30 mouse cellular contexts compared by ENCODE assay signal in genomic region chr2:144239318-144239717, GRCm38 (mm10). TPM values are rescaled to one million over a fixed set of nuclear protein-coding genes. Genes with fewer than 3 reads are reported as not detected.
DNase-seq lines count a peak whose midpoint lies in the region; ATAC-seq and TF ChIP-seq lines count a peak whose summit lies in the region.
"Had no signal": no experiment of that assay in that cellular context is flagged by ENCODE, and none has a peak within 500 bp of the region (broad histone marks: within the 10 kb centered on the region; RNA-seq: fewer than 3 reads in every experiment).

No protein-coding gene starts in this region.

- H3K79me2 ChIP-seq in heart, adult 2 months (replicated peaks; ENCODE audit: control insufficient read depth, insufficient read depth, low read length) = no peaks in the 10 kb centered on the region
- H3K79me2 ChIP-seq in CH12.LX (replicated peaks; ENCODE audit: control insufficient read depth, extremely low read depth, insufficient read depth, poor library complexity, severe bottlenecking) = no peaks in the 10 kb centered on the region

- no peak for TF ChIP-seq EP300 in heart, adult 2 months (IDR thresholded peaks at IDR 0.05; ENCODE audit: insufficient read depth, low read depth, low read length)
- TF ChIP-seq EP300 in CH12.LX (IDR thresholded peaks at IDR 0.05; ENCODE audit: low read length) = peak; percentile 85

- intact Hi-C loops in heart, adult 2 months (cut with DNase I) = no loop called here

- H3K4me1 ChIP-seq in heart, adult 2 months (ENCODE audit: control insufficient read depth, insufficient read depth, low read length) = peaks cover 2% of the 10 kb centered on the region
- H3K4me1 ChIP-seq in heart, embryonic 12.5 days (replicated peaks) = no peaks in the 10 kb centered on the region
- H3K4me1 ChIP-seq in CH12.LX (ENCODE audit: control insufficient read depth in 1 of 2, insufficient read depth in 2 of 2) = peaks cover 15 to 45% of the 10 kb centered on the region in 2 experiments
- H3K4me1 ChIP-seq in intestine, postnatal 0 days (replicated peaks; ENCODE audit: control insufficient read depth, insufficient read depth, low read length) = no peaks in the 10 kb centered on the region; the same call in 1 of the 2 replicates
- no peaks in the 10 kb centered on the region; the same call in 1 of the 2 replicates for H3K4me1 ChIP-seq in hindbrain, embryonic 14.5 days (replicated peaks; ENCODE audit: control insufficient read depth, insufficient read depth, low read length)
- H3K4me1 ChIP-seq: forebrain, embryonic 15.5 days; heart, embryonic 15.5 days had no signal

- TF ChIP-seq POLR2A in heart, adult 2 months (IDR thresholded peaks at IDR 0.05; ENCODE audit: insufficient read depth, low read depth, low read length) = no peak
- TF ChIP-seq POLR2A in CH12.LX (IDR thresholded peaks at IDR 0.05; ENCODE audit: low read depth, low read length) = no peak

- in situ Hi-C loops in CH12.LX (cut with MboI; ENCODE audit: low pct_ligation_motif_present, low pct_unique_long_range_greater_than_20kb, low sequenced_read_pairs) = no loop called here

- no peak for ATAC-seq in heart, embryonic 12.5 days (ENCODE audit: insufficient number of reproducible peaks, low FRiP score)
- ATAC-seq in intestine, postnatal 0 days = no peak
- no peak for ATAC-seq in hindbrain, embryonic 14.5 days (ENCODE audit: low FRiP score)
- ATAC-seq: activated CD4-positive, CD25-positive, alpha-beta regulatory T cell, adult 4 months; forebrain, embryonic 15.5 days; hindbrain, postnatal 0 days; inflammation-experienced regulatory T-cells, adult 6 months had no signal

- H3K9me3 ChIP-seq in heart, embryonic 12.5 days (replicated peaks) = peaks cover 2% of the 10 kb centered on the region; the same call in 1 of the 2 replicates
- H3K9me3 ChIP-seq in CH12.LX (replicated peaks; ENCODE audit: low read length) = peaks cover 7% of the 10 kb centered on the region
- 0 out of 2 replicates have a peak, but pooled peaks cover 3% of the 10 kb centered on the region for H3K9me3 ChIP-seq in intestine, postnatal 0 days (ENCODE audit: control insufficient read depth)
- H3K9me3 ChIP-seq in hindbrain, embryonic 14.5 days (ENCODE audit: control insufficient read depth, low read length) = no peaks in the 10 kb centered on the region
- H3K9me3 ChIP-seq: embryonic facial prominence, embryonic 10.5 days; embryonic facial prominence, embryonic 13.5 days; forebrain, embryonic 12.5 days; forebrain, embryonic 15.5 days; heart, embryonic 15.5 days; hindbrain, embryonic 13.5 days had no signal

- peak overlapping the region; percentile 23; the same call in 1 of the 2 replicates for H3K27ac ChIP-seq in heart, adult 2 months
- no peak overlapping the region for H3K27ac ChIP-seq in heart, embryonic 12.5 days (ENCODE audit: poor library complexity, severe bottlenecking)
- H3K27ac ChIP-seq in CH12.LX (ENCODE audit: insufficient read depth, low read depth) = no peak overlapping the region
- no peak overlapping the region for H3K27ac ChIP-seq in intestine, postnatal 0 days (ENCODE audit: low read depth, low read length)
- no peak overlapping the region for H3K27ac ChIP-seq in hindbrain, embryonic 14.5 days
- H3K27ac ChIP-seq: embryonic facial prominence, embryonic 10.5 days; forebrain, embryonic 12.5 days; forebrain, embryonic 15.5 days; heart, embryonic 15.5 days; hindbrain, embryonic 13.5 days; hindbrain, postnatal 0 days had no signal

- H3K36me3 ChIP-seq in heart, adult 2 months (ENCODE audit: control insufficient read depth, insufficient read depth, low read length) = no peaks in the 10 kb centered on the region
- H3K36me3 ChIP-seq in heart, embryonic 12.5 days = no peaks in the 10 kb centered on the region
- H3K36me3 ChIP-seq in CH12.LX (replicated peaks in 1 of 2; ENCODE audit: control insufficient read depth in 1 of 2, insufficient read depth in 1 of 2, low read length in 1 of 2) = no peaks in the 10 kb centered on the region
- H3K36me3 ChIP-seq in splenic B cell, adult 2 months (ENCODE audit: control insufficient read depth, insufficient read depth, low read length, poor library complexity, severe bottlenecking) = no peaks in the 10 kb centered on the region
- H3K36me3 ChIP-seq in intestine, postnatal 0 days (ENCODE audit: control insufficient read depth, insufficient read depth) = no peaks in the 10 kb centered on the region
- no peaks in the 10 kb centered on the region for H3K36me3 ChIP-seq in hindbrain, embryonic 14.5 days (replicated peaks; ENCODE audit: control insufficient read depth, insufficient read depth)
- H3K36me3 ChIP-seq: embryonic facial prominence, embryonic 10.5 days; embryonic facial prominence, embryonic 13.5 days; forebrain, embryonic 12.5 days; forebrain, embryonic 15.5 days; heart, embryonic 15.5 days; hindbrain, embryonic 10.5 days; hindbrain, embryonic 13.5 days had no signal

- TF ChIP-seq CTCF in heart, adult 2 months (IDR thresholded peaks at IDR 0.05) = no peak
- no peak for TF ChIP-seq CTCF in CH12.LX (conservative IDR thresholded peaks at IDR 0.05 in 1 of 2, IDR thresholded peaks at IDR 0.05 in 1 of 2; ENCODE audit: low read depth in 2 of 2, low read length in 2 of 2)
- TF ChIP-seq CTCF in intestine, postnatal 0 days (IDR thresholded peaks at IDR 0.05; ENCODE audit: low read depth) = no peak

- no peak overlapping the region for H3K9ac ChIP-seq in heart, adult 2 months (ENCODE audit: low read depth, low read length)
- H3K9ac ChIP-seq in heart, embryonic 12.5 days = no peak overlapping the region
- H3K9ac ChIP-seq in CH12.LX (ENCODE audit: insufficient read depth, low read depth) = no peak overlapping the region
- H3K9ac ChIP-seq in intestine, postnatal 0 days (ENCODE audit: low read depth, low read length) = no peak overlapping the region
- H3K9ac ChIP-seq in hindbrain, embryonic 14.5 days = no peak overlapping the region
- H3K9ac ChIP-seq: embryonic facial prominence, embryonic 13.5 days; forebrain, embryonic 12.5 days; forebrain, embryonic 15.5 days; heart, embryonic 15.5 days; hindbrain, embryonic 13.5 days had no signal

- TF ChIP-seq RAD21 in CH12.LX (IDR thresholded peaks at IDR 0.05; ENCODE audit: low read depth, low read length) = no peak

- dilution Hi-C loops in CH12.LX (cut with MboI; ENCODE audit: extremely low pct_ligation_motif_present, extremely low pct_unique_long_range_greater_than_20kb, low sequenced_read_pairs) = no loop called here

- H3K4me3 ChIP-seq in heart, adult 2 months = no peak overlapping the region
- H3K4me3 ChIP-seq in heart, embryonic 12.5 days = no peak overlapping the region
- H3K4me3 ChIP-seq in CH12.LX (replicated peaks in 1 of 3; ENCODE audit: low read depth in 2 of 3, low read length in 2 of 3, poor library complexity in 1 of 3) = no peak overlapping the region
- H3K4me3 ChIP-seq in intestine, postnatal 0 days (ENCODE audit: low read depth, low read length) = no peak overlapping the region
- no peak overlapping the region for H3K4me3 ChIP-seq in hindbrain, embryonic 14.5 days (replicated peaks; ENCODE audit: low read length)
- H3K4me3 ChIP-seq: embryonic facial prominence, embryonic 10.5 days; embryonic facial prominence, embryonic 13.5 days; erythroblast, embryonic 14.5 days; forebrain, embryonic 12.5 days; forebrain, embryonic 15.5 days; heart, embryonic 15.5 days; hindbrain, embryonic 10.5 days; hindbrain, embryonic 13.5 days had no signal

- no peak overlapping the region for H3K4me2 ChIP-seq in heart, embryonic 12.5 days
- no peak overlapping the region; the same call in 1 of the 2 replicates for H3K4me2 ChIP-seq in CH12.LX (ENCODE audit: insufficient read depth, low read depth, poor library complexity, severe bottlenecking)
- no peak overlapping the region for H3K4me2 ChIP-seq in intestine, postnatal 0 days (replicated peaks; ENCODE audit: low read depth)
- H3K4me2 ChIP-seq in hindbrain, embryonic 14.5 days (replicated peaks) = no peak overlapping the region
- H3K4me2 ChIP-seq: embryonic facial prominence, embryonic 13.5 days; forebrain, embryonic 12.5 days; forebrain, embryonic 15.5 days; heart, embryonic 11.5 days; heart, embryonic 15.5 days; hindbrain, embryonic 13.5 days had no signal

- no peak for DNase-seq in heart, adult 2 months
- peak; percentile 60 to 64 for DNase-seq in spleen, postnatal 36 days (ENCODE audit: low spot score in 2 of 2)
- DNase-seq in spleen, postnatal 14 days (ENCODE audit: low spot score in 2 of 2) = no peak
- DNase-seq in CH12.LX (ENCODE audit: extremely low read depth) = peak; percentile 84
- DNase-seq in splenic B cell, adult 2 months (ENCODE audit: low read depth, low spot score) = peak; percentile 81
- DNase-seq in hindbrain, embryonic 14.5 days (ENCODE audit: low spot score) = no peak
- DNase-seq: adrenal gland, postnatal 10 days; adrenal gland, postnatal 36 days; cerebellum, adult 11 months; cerebellum, adult 2 months; cerebellum, adult 9-11 months; cerebellum, postnatal 25 days; gastrocnemius, postnatal 14 days; heart, adult 18-20 months; heart, postnatal 10 days; heart, postnatal 36 days had no signal

- 62% methylated on average over 2 of the region's 2 CpGs for WGBS in heart, adult 2 months
- WGBS in heart, embryonic 12.5 days = 58% methylated on average over 2 of the region's 2 CpGs
- WGBS in intestine, postnatal 0 days = 58% methylated on average over 2 of the region's 2 CpGs
- WGBS in hindbrain, embryonic 14.5 days = 74% methylated on average over 2 of the region's 2 CpGs

- H3K27me3 ChIP-seq in heart, adult 2 months (ENCODE audit: control insufficient read depth, insufficient read depth, low read length) = no peaks in the 10 kb centered on the region
- H3K27me3 ChIP-seq in heart, embryonic 12.5 days (replicated peaks) = no peaks in the 10 kb centered on the region
- H3K27me3 ChIP-seq in CH12.LX (replicated peaks) = no peaks in the 10 kb centered on the region
- no peaks in the 10 kb centered on the region for H3K27me3 ChIP-seq in splenic B cell, adult 2 months (ENCODE audit: control insufficient read depth, insufficient read depth, low read length, poor library complexity, severe bottlenecking)
- no peaks in the 10 kb centered on the region for H3K27me3 ChIP-seq in intestine, postnatal 0 days (replicated peaks; ENCODE audit: control insufficient read depth, insufficient read depth, low read length)
- no peaks in the 10 kb centered on the region for H3K27me3 ChIP-seq in hindbrain, embryonic 14.5 days (ENCODE audit: control insufficient read depth, insufficient read depth, low read length)
- H3K27me3 ChIP-seq: embryonic facial prominence, embryonic 13.5 days; forebrain, embryonic 12.5 days; forebrain, embryonic 15.5 days; heart, embryonic 15.5 days; hindbrain, embryonic 13.5 days had no signal

RNA-seq across cellular contexts. Expression of gene Mgme1, which starts 31.1 kb away (rescaled TPM):
- 10 to 100 TPM; 16.4 to 17.5 TPM for total RNA-seq in heart, adult 2 months (2021)
- polyA plus RNA-seq in heart, adult 2 months (2012; rRNA removed) = 7.3 and 11.9 TPM in 2 replicates
- polyA plus RNA-seq in heart, embryonic 12.5 days (2016; fragmentation: Nextera tagmentation; extraction: Ambion mirVana) = 21.7 and 22.4 TPM in 2 replicates
- total RNA-seq in CH12.LX (2012; rRNA removed) (10.6 and 13.0 TPM in 2 replicates), CH12.LX (2014; rRNA removed) (20.7 and 21.9 TPM in 2 replicates)
- polyA plus RNA-seq in CH12.LX (2012; ENCODE audit: insufficient read length, low read depth) = 19.7 and 20.2 TPM in 2 replicates
- 8.8 and 9.6 TPM in 2 replicates for polyA plus RNA-seq in intestine, postnatal 0 days (2015; fragmentation: Nextera tagmentation; extraction: Ambion mirVana)
- polyA plus RNA-seq in hindbrain, embryonic 14.5 days (2014; fragmentation: Nextera tagmentation; extraction: Ambion mirVana) = 10.5 and 11.7 TPM in 2 replicates

RNA-seq across cellular contexts. Expression of gene Snx5, which starts 31.4 kb away (rescaled TPM):
- total RNA-seq in heart, adult 2 months (2021) = 10 to 100 TPM; 51.5 to 55.3 TPM
- polyA plus RNA-seq in heart, adult 2 months (2012; rRNA removed) = 22.2 and 39.7 TPM in 2 replicates
- 110 TPM in 2 replicates for polyA plus RNA-seq in heart, embryonic 12.5 days (2016; fragmentation: Nextera tagmentation; extraction: Ambion mirVana)
- total RNA-seq in CH12.LX (2012; rRNA removed) = 380 and 456 TPM in 2 replicates
- 1,220 and 1,259 TPM in 2 replicates for total RNA-seq in CH12.LX (2014; rRNA removed)
- 652 and 666 TPM in 2 replicates for polyA plus RNA-seq in CH12.LX (2012; ENCODE audit: insufficient read length, low read depth)
- polyA plus RNA-seq in intestine, postnatal 0 days (2015; fragmentation: Nextera tagmentation; extraction: Ambion mirVana) = 116 and 123 TPM in 2 replicates
- polyA plus RNA-seq in hindbrain, embryonic 14.5 days (2014; fragmentation: Nextera tagmentation; extraction: Ambion mirVana) = 73.0 and 75.9 TPM in 2 replicates

Comparison
In these comparisons a context has a peak if more than half of its experiments do, and no peak if none do; other contexts are left out.
1. DNase-seq: peak in spleen, postnatal 36 days (2 of 2), CH12.LX (single experiment) and splenic B cell, adult 2 months (single experiment); none in heart, adult 2 months (0 of 2), spleen, postnatal 14 days (0 of 2) and hindbrain, embryonic 14.5 days (single experiment).